Mouse (Mus musculus) layer of hippocampus, adult 18-20 months (tissue): Measurements from ENCODE around the gene Rad51b. TPM values are rescaled to one million over a fixed set of nuclear protein-coding genes. Genes with fewer than 3 reads are reported as not detected.

Experiments
- DNase-seq, 2 experiments: peaks; one replicate each; pipeline ENCODE4 v3.0.0; 2022; ENCODE audit warnings: low spot score in 2 of 2
- total RNA-seq, 2 experiments: library from RNA; stranded (reverse); gene quantifications; 2 replicates each; pipeline ENCODE4 v1.2.3; 2021

Gene Rad51b
- total RNA-seq, 2 experiments from 2014 or later: 0.17 TPM; not detected in 1

DNA sequence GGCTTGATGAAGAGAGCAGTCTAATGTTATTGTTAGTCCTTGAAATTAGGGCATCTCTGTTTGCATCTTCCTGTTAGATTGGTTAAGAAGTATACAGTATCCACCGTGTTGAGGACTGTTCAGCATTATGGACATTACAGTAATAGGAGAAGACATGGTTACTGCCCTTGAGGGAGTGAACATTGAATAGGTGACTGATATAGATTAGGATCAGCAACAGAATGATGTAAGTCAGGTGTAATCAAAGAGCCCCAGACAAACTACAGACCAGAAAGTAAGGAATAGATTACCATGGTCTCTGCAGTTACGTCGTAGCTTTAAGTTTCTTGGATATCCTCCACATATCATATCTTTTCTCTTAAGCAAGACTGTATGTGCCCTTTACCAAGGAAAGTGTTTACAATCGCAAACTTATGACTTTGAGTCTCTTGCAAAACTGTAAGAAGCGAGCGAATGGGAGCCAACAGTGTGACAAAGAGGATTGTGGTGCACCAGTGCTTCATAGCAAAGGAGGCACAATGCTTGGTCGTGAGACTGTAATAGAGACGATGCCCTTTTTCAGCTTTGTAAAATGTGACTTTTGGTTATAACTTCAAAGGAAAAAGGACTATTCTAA is 263.1 kb downstream of the Rad51b start:
- no peak for DNase-seq

GRCm38 (mm10) chr12:79560893-79561292 is 263.8 kb downstream of the Rad51b start:
- no peak for DNase-seq

GRCm38 (mm10) chr12:79574159-79575040 is 277.3 kb downstream of the Rad51b start:
- no peak for DNase-seq

DNA sequence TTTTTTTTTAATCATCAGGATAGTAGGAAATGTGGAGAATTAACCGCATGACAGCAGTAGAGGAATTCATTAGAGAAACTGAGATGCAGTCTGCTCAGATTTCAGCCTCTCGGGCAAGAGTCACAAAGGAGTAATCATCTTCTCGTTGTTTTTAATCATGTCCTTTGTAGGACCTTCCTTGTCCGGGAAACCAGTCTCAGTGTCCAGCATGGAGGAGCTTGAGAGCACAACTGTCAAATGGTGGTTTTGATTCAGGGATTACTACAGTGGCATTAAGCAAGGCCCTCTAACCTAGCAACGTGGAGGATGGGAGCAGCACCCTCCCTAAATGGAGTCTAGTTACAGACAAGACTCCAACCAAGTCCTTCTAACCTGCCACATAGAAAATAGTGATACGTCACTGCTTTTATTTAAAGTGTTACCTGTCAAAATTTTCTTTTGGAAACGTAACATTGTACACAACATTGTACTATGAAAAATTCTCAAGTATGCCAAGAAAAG is 278.0 kb downstream of the Rad51b start:
- DNase-seq: no peak

DNA sequence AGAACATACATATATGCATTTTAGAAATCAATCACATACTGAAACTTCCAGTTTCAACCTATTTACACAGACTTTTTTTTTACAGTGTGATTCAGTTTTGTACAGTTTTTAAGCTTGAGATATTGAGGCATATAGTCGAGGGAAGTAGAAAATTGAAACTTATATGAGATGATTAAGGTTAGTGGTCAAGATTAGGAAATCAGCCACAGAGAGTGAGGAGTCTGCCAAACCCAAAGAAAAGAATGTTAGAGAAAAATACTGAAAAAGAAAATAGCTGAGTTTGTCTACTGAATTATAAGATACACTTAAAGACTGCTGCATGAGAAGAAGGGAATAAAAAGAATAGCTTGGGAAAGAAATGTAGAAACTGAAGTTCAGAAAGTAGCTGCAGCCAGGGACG is 280.4 kb downstream of the Rad51b start:
- DNase-seq: no peak

- DNase-seq: no peak
Observed at GRCm38 (mm10) chr12:79579018-79579585, 282.0 kb downstream of the Rad51b start.

DNA sequence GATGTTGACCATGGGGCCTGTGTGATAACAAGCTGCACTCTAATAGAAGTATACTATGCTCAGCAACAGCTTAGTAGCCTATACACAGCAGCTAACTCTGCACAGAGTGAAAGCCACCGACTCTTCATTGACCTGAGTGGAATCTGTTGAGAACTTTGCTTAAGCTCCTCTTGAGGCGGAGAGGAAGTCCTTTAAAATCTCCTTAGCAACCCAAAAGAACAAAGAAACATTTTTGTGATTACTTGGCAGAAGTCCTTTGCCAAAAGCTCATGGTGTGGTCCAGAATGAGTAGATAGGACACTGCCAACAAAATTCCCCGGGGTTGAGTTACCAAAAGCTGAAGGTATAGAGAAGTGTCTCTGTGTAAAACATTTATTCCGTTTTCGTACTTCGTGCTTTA is 282.8 kb downstream of the Rad51b start:
- no peak for DNase-seq

DNA sequence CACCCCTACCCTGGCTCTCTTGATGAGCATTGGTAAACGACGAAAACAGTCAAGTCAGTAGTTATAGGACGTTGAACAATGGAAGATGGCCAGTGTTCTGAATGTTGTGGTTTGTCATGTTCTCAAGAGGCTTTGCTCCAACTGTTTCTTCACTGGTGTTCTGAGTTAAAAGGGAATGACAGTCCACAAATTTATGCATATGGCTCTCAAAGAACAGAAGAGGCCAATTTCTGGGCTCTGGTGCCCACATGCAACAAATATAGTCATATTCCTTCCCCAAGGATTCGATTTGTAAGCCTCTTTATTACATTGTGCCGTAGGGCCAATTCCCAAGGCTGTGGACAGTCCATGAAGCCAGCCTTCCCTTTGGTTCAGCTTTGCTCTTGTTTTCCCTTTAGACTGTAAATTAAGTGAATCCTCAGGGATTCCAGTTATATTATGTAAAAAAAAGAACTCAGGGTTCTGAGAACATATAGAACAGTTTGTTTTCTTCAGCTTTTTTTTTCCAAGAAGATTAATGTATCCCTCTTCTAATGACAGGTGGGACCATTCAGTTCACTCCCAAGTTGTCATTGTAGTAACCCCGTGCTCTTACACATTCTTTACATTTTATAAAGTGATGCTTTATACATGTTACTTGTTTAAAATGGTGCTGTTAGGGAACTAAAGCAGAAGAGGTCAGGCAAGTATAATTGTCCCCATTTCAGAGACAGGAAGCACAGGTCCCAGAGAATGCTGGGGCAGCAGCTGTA is 287.6 kb downstream of the Rad51b start:
- DNase-seq: no peak

DNA sequence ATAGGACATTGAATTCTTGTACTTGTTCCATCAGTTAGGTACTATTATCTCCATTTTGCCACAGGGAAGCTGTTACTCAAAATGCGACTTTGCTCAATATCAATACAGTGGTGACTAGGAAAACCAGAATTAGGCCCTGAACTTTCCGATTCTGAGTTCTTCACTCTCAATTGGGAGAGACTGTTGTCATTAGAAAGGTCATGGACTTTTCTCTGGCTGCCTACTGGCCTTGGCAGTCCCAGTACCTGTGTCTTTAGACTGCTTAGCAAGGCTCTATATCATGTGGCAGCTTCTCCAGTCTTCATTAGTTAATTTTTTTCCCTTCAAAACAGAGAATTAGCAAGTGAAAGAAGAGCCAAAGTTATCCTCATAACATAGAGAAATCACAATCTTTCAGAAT is 288.3 kb downstream of the Rad51b start:
- no peak for DNase-seq

GRCm38 (mm10) chr12:79588831-79589230 is 291.7 kb downstream of the Rad51b start:
- no peak for DNase-seq

DNA sequence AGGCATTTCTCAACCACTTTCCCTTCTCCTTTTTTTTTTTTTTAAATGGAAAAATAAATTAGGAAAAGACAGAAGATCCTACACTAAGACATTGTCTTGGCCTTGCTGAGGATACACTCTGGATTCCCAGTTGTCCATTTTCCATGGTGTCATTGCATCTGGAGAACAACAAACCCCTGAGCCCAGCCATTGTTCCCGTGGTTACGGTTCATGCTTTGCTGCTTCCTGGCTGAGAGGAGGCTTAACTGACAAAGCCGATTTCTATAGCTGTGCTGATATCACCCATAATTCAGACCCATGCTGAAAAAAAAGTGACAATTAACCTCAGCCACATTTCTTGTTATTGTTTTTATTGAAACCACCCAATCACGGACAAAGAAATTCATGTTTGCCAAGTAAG is 295.1 kb downstream of the Rad51b start:
- no peak for DNase-seq

DNA sequence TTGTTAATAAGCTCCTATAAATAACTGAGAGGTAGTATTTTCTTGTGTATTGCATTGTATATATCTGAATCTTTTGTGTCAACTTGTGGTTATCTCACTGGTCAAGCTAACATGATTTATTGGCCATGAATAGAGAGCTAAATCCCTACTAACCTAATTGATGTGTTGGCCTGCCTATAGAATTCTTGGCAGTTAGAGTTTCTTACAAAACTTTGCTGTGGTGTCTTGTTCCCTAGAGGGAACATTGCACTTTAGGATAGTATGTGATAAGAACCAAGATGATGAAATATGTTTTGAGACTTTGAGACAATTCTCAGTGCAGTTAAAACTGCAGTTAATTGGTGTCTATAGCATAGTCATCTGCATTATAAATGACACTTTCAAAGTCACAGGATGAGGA is 299.8 kb downstream of the Rad51b start:
- no peak for DNase-seq

GRCm38 (mm10) chr12:79597351-79597750 is 300.3 kb downstream of the Rad51b start:
- DNase-seq: no peak

DNA sequence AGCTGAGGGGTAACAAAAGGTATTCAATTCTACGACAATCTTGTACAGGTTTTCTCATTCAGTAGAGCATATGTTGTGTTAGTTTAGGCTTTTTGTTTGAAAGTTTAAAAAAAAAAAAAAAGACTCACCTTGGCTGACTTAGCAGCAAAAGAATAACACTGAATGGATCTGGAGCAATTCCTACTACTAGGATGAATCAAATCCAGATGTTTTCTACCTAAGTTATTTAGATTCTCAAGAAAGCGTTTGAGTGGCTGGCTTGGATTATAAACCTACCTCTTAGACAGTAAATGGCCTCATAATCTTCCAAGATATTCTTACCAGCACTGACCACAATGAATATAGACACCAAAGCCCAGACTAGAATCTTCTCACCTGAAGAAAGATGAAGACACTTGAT is 300.7 kb downstream of the Rad51b start:
- no peak for DNase-seq

GRCm38 (mm10) chr12:79598496-79598895 is 301.4 kb downstream of the Rad51b start:
- no peak for DNase-seq

DNA sequence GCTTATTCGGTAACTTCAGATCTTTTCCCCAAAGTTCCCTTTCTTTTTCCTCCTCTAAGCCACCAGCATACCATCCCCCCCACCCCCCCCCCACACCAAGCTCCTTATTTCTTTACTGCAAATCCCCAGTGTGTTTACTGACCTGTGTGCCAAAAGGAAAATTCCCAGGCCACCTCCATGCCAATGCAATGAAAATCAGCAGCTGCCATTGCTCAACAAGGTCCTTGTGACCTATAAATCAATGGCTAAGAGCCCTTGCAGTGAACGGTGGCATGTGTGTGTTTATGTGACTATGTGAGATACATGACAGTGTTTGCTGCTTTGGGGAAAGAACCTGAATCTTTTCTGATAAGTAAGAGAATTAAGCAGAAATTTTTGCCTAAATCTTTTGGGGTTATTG is 301.8 kb downstream of the Rad51b start:
- no peak for DNase-seq

GRCm38 (mm10) chr12:79600149-79600769 is 303.2 kb downstream of the Rad51b start:
- DNase-seq: peak in 1 of 2 experiments; percentile 23

- no peak for DNase-seq
Observed at GRCm38 (mm10) chr12:79602641-79603040, 305.6 kb downstream of the Rad51b start.

GRCm38 (mm10) chr12:79604850-79605249 is 307.8 kb downstream of the Rad51b start:
- DNase-seq: no peak

- no peak for DNase-seq
Observed at GRCm38 (mm10) chr12:79606197-79606631, 309.1 kb downstream of the Rad51b start.
